Mouse (Mus musculus) bone marrow, adult 2 months (tissue): ENCODE results near the gene Ndufv1.

Source experiments
- CTCF ChIP-seq: fragments of 200-500 bp; IDR thresholded peaks from 2 replicates; pipeline ENCODE4 v1.5.1; 2011; ENCODE audit warnings: low read length, control low read depth; ENCODE audit not compliant: control insufficient read depth, insufficient read depth
- POLR2A ChIP-seq: fragments of 200-500 bp; IDR thresholded peaks from 2 replicates; pipeline ENCODE4 v1.6.1; 2011; ENCODE audit warnings: low read depth, mild to moderate bottlenecking, control low read depth, low read length, borderline replicate concordance; ENCODE audit not compliant: control insufficient read depth

DNA sequence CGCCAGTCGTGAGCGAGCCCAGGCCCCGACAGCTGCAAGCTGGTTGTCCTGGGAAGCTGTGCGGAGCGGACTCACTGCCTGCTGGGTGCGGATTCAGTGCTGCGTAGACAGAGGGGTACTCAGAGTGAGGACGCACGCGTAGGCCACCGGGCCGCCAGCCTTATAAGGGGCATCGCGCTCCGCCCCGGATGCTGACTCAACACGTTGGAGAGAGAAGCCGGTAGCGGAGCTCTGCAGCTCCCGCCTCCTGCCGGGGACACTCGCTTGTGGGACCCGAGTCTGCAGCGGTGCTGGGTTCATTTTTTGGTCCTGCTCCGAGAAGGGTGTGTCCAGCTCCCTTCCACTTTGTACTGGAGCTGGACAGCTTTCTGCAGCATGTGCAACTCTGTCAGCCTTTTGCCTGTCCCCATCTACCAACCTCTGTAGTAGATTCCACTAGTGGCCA is 25.2 kb upstream of the Ndufv1 start, which contains the start of gene Gstp1:
- TF ChIP-seq POLR2A (peak; percentile 92), CTCF (no peak)
